Comparison of ENCODE assay signal across 31 mouse cellular contexts in the genomic region with DNA sequence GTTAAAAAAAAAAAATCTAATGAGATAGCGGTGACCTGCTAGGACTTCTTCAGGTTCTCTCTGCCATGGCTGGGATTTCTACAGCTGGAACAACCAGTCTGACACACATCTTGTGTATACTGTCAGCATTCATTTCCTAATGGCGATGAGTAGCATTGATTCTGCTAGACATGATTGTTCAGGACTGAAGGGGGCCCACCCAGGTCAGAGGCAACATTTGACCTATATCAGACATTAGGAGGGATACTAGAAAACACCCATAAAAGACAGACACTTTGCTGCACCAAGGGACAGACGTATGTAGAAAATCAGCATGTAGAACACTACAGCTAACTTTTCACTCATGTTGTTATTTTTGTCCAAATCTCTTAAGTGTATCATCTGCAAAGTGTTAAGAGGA.
"Had no signal": no experiment of that assay in that cellular context is flagged by ENCODE, and none has a peak within 500 bp of the region (broad histone marks: within the 10 kb centered on the region; RNA-seq: fewer than 3 reads in every experiment).

No protein-coding gene starts in this region.

- DNase-seq: left cerebral cortex, postnatal 4 days; liver; liver, embryonic 13.5 days; liver, postnatal 0 days; lung, adult 18-20 months; lung, adult 2 months; lung, embryonic 14.5 days; lung, postnatal 10 days; lung, postnatal 14 days; lung, postnatal 36 days; lung, postnatal 4 days; midbrain, embryonic 14.5 days had no signal

- H3K4me2 ChIP-seq: limb, embryonic 12.5 days; limb, embryonic 13.5 days; limb, embryonic 15.5 days; liver, embryonic 11.5 days; liver, embryonic 12.5 days; liver, embryonic 13.5 days; liver, embryonic 15.5 days; lung, embryonic 14.5 days; lung, embryonic 15.5 days; midbrain, embryonic 11.5 days; midbrain, embryonic 12.5 days; midbrain, embryonic 13.5 days; midbrain, embryonic 15.5 days had no signal

- H3K4me1 ChIP-seq: limb, embryonic 13.5 days; limb, embryonic 15.5 days; liver, embryonic 12.5 days; liver, embryonic 13.5 days; liver, embryonic 15.5 days; lung, embryonic 15.5 days; megakaryocyte, embryonic 14.5 days had no signal

- H3K9ac ChIP-seq: limb, embryonic 12.5 days; limb, embryonic 13.5 days; limb, embryonic 15.5 days; liver, embryonic 12.5 days; liver, embryonic 13.5 days; liver, embryonic 14.5 days; liver, embryonic 15.5 days; liver, postnatal 0 days; lung, embryonic 14.5 days; lung, embryonic 15.5 days; midbrain, embryonic 12.5 days; midbrain, embryonic 13.5 days; midbrain, embryonic 15.5 days had no signal

- H3K9me3 ChIP-seq: limb, embryonic 10.5 days; limb, embryonic 12.5 days; limb, embryonic 13.5 days; limb, embryonic 15.5 days; liver, embryonic 12.5 days; liver, embryonic 13.5 days; liver, embryonic 15.5 days; lung, embryonic 15.5 days; megakaryocyte, embryonic 14.5 days; midbrain, embryonic 10.5 days; midbrain, embryonic 12.5 days; midbrain, embryonic 13.5 days; midbrain, embryonic 15.5 days had no signal

- H3K27me3 ChIP-seq: limb, embryonic 12.5 days; limb, embryonic 13.5 days; limb, embryonic 15.5 days; liver, embryonic 12.5 days; liver, embryonic 13.5 days; liver, embryonic 15.5 days; lung, embryonic 15.5 days; megakaryocyte, embryonic 14.5 days; midbrain, embryonic 12.5 days; midbrain, embryonic 13.5 days; midbrain, embryonic 15.5 days had no signal

- H3K27ac ChIP-seq: limb, embryonic 10.5 days; limb, embryonic 12.5 days; limb, embryonic 13.5 days; limb, embryonic 15.5 days; liver, embryonic 12.5 days; liver, embryonic 13.5 days; liver, embryonic 14.5 days; liver, embryonic 15.5 days; lung, embryonic 15.5 days; macrophage; midbrain, embryonic 10.5 days; midbrain, embryonic 12.5 days; midbrain, embryonic 13.5 days; midbrain, embryonic 15.5 days had no signal

- H3K4me3 ChIP-seq: limb, embryonic 10.5 days; limb, embryonic 12.5 days; limb, embryonic 13.5 days; limb, embryonic 15.5 days; liver, embryonic 12.5 days; liver, embryonic 13.5 days; liver, embryonic 15.5 days; lung, embryonic 15.5 days; megakaryocyte, embryonic 14.5 days; midbrain, embryonic 10.5 days; midbrain, embryonic 12.5 days; midbrain, embryonic 13.5 days; midbrain, embryonic 15.5 days; myocyte had no signal

- H3K36me3 ChIP-seq: limb, embryonic 10.5 days; limb, embryonic 12.5 days; limb, embryonic 13.5 days; limb, embryonic 15.5 days; liver, embryonic 12.5 days; liver, embryonic 13.5 days; liver, embryonic 15.5 days; lung, embryonic 15.5 days; midbrain, embryonic 10.5 days; midbrain, embryonic 12.5 days; midbrain, embryonic 13.5 days; midbrain, embryonic 15.5 days had no signal

- ATAC-seq: liver, embryonic 12.5 days; liver, postnatal 0 days; lung, postnatal 0 days; midbrain, embryonic 13.5 days; midbrain, embryonic 15.5 days; midbrain, embryonic 16.5 days had no signal
